In the genomic region with DNA sequence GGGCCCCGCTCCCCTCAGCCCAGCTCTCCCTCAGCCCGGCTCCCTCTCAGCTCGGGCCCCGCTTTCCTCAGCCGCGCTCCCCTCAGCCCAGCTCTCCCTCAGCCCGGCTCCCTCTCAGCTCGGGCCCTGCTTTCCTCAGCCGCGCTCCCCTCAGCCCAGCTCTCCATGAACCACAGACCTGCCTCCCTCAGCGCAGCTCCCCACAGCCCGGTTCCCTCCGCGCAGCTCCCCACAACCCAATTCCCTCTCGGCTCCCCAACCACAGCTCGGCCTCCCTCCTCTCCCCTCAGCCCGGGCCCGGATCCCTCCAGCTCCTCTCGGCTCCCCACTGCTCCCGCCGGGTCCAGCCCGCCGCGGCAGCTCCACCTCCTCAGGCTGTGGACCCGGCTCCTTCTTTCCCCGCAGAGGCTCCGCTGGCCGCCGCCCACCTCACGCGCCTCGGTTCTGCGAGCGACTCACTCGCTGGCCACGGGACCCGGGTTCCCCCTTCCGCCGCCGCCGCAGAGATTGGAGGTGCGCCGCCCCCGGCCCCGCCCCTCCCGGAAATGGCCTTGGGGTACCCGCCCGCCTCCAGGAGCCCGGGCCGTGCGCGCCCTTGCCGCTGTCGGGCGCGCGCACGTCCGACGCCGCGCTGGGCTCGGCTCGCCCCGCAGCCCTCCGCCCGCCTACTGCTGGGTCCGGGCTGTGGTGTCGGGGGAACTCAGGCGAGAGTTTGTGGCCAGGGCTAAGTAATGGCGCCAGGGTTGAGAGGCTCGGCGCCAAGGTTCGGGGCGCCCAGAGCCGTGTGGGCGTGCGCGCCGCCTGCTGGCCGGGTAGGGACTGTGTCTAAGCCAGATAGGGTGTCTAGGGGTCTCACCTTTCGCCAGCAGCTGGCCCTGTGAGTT, we compare ENCODE assay signal across 7 mouse cellular contexts. TPM values are rescaled to one million over a fixed set of nuclear protein-coding genes. Genes with fewer than 3 reads are reported as not detected.
DNase-seq lines count a peak whose midpoint lies in the region; ATAC-seq lines count a peak whose summit lies in the region.

A gene (minus strand): TSS at position 547 of the 884 bp plus-strand sequence.

- no peaks in the 10 kb centered on the region for H3K27me3 ChIP-seq in embryonic facial prominence, embryonic 10.5 days (replicated peaks; ENCODE audit: low read depth, poor library complexity, severe bottlenecking)
- no peaks in the 10 kb centered on the region for H3K27me3 ChIP-seq in limb, embryonic 10.5 days (ENCODE audit: low read depth, poor library complexity, severe bottlenecking)
- H3K27me3 ChIP-seq in midbrain, embryonic 13.5 days = no peaks in the 10 kb centered on the region

- H3K4me3 ChIP-seq in embryonic facial prominence, embryonic 10.5 days = peak within 1 kb of the TSS; percentile 94
- peak within 1 kb of the TSS; percentile 95 for H3K4me3 ChIP-seq in limb, embryonic 10.5 days
- peak within 1 kb of the TSS; percentile 92 for H3K4me3 ChIP-seq in midbrain, embryonic 13.5 days (replicated peaks)

- ATAC-seq in granulocyte monocyte progenitor cell, adult 5-6 weeks (replicated peaks; ENCODE audit: poor library complexity, severe bottlenecking) = peak; percentile 72
- peak; percentile 88 for ATAC-seq in midbrain, embryonic 13.5 days

- H3K9ac ChIP-seq in midbrain, embryonic 13.5 days (replicated peaks) = peak within 1 kb of the TSS; percentile 95

- peaks cover 3% of the 10 kb centered on the region; the same call in 1 of the 2 replicates for H3K36me3 ChIP-seq in embryonic facial prominence, embryonic 10.5 days (replicated peaks)
- peaks cover 6% of the 10 kb centered on the region for H3K36me3 ChIP-seq in limb, embryonic 10.5 days
- no peaks in the 10 kb centered on the region for H3K36me3 ChIP-seq in midbrain, embryonic 13.5 days

- DNase-seq in adrenal gland, postnatal 10 days = peak; percentile 99
- DNase-seq in embryonic facial prominence, embryonic 10.5 days (ENCODE audit: low spot score) = peak; percentile 95
- DNase-seq in kidney, adult 11 months = peak; percentile 84
- peak; percentile 97 for DNase-seq in limb, embryonic 10.5 days (ENCODE audit: low spot score)
- DNase-seq in spleen, adult 12 weeks (ENCODE audit: low spot score) = peak; percentile 82

- under 1% methylated on average over 82 of the region's 82 CpGs for WGBS in embryonic facial prominence, embryonic 10.5 days
- 1% methylated on average over 82 of the region's 82 CpGs for WGBS in limb, embryonic 10.5 days
- under 1% methylated on average over 82 of the region's 82 CpGs for WGBS in midbrain, embryonic 13.5 days

- no peaks in the 10 kb centered on the region for H3K9me3 ChIP-seq in embryonic facial prominence, embryonic 10.5 days
- H3K9me3 ChIP-seq in limb, embryonic 10.5 days (replicated peaks) = no peaks in the 10 kb centered on the region
- H3K9me3 ChIP-seq in midbrain, embryonic 13.5 days = no peaks in the 10 kb centered on the region

- H3K4me2 ChIP-seq in midbrain, embryonic 13.5 days (replicated peaks) = peak within 1 kb of the TSS; percentile 73

- peaks cover 24% of the 10 kb centered on the region for H3K4me1 ChIP-seq in embryonic facial prominence, embryonic 10.5 days
- H3K4me1 ChIP-seq in limb, embryonic 10.5 days = peaks cover 24% of the 10 kb centered on the region
- H3K4me1 ChIP-seq in midbrain, embryonic 13.5 days (replicated peaks) = peaks cover 10% of the 10 kb centered on the region

- H3K27ac ChIP-seq in embryonic facial prominence, embryonic 10.5 days (replicated peaks) = peak within 1 kb of the TSS; percentile 95
- H3K27ac ChIP-seq in limb, embryonic 10.5 days = peak within 1 kb of the TSS; percentile 94
- peak within 1 kb of the TSS; percentile 97 for H3K27ac ChIP-seq in midbrain, embryonic 13.5 days

RNA-seq across cellular contexts. Expression of the gene that starts here (rescaled TPM):
- 10 to 100 TPM; 56.8 to 66.6 TPM for total RNA-seq in adrenal gland, postnatal 10 days (2021)
- polyA plus RNA-seq in embryonic facial prominence, embryonic 10.5 days (2016; fragmentation: Nextera tagmentation; extraction: Ambion mirVana) = 65.4 and 68.5 TPM in 2 replicates
- 36.8 and 44.5 TPM in 2 replicates for total RNA-seq in granulocyte monocyte progenitor cell, adult 5-6 weeks (2014; fragmentation: Nextera tagmentation)
- total RNA-seq in granulocyte monocyte progenitor cell, adult 5-6 weeks (2017) = 29.1 and 48.2 TPM in 2 replicates
- 62.5 and 80.3 TPM in 2 replicates for polyA plus RNA-seq in limb, embryonic 10.5 days (2016; fragmentation: Nextera tagmentation; extraction: Ambion mirVana)
- 60.8 and 70.8 TPM in 2 replicates for polyA plus RNA-seq in midbrain, embryonic 13.5 days (2015; fragmentation: Nextera tagmentation; extraction: Ambion mirVana)

Comparison
In these comparisons a context has a peak if more than half of its experiments do, and no peak if none do; other contexts are left out.
1. Peak in every context shown above with its lines: DNase-seq, ATAC-seq, H3K4me3 ChIP-seq and H3K27ac ChIP-seq.